Mouse (Mus musculus) heart, embryonic 12.5 days (tissue): Measurements from ENCODE around the gene 1110008L16Rik. TPM values are rescaled to one million over a fixed set of nuclear protein-coding genes. Genes with fewer than 3 reads are reported as not detected.
A peak's percentile ranks its signal among the peaks of the same experiment; 100 is the strongest.
"Not testable (repeated sequence)": the region's sequence is repeated elsewhere in the genome, so short reads cannot be mapped to it uniquely, and the experiment has no call there.

ENCODE experiments used
- ATAC-seq: fragments of 200-750 bp; cut with Nextera tagmentation; 2 replicates; pipeline ENCODE4 v1.8.0; 2017; ENCODE audit warnings: moderate TSS enrichment, moderate library complexity; ENCODE audit not compliant: insufficient number of reproducible peaks, low FRiP score
- H3K27ac ChIP-seq: fragments of 300-500 bp; sonication (generic); 2 replicates; pipeline ENCODE4 v1.5.1; 2016; ENCODE audit warnings: mild to moderate bottlenecking, moderate library complexity; ENCODE audit not compliant: poor library complexity, severe bottlenecking
- H3K27me3 ChIP-seq: fragments of 300-500 bp; sonication (generic); replicated peaks from 2 replicates; pipeline ENCODE4 v1.6.1; 2016; ENCODE audit warnings: mild to moderate bottlenecking, moderate library complexity
- H3K36me3 ChIP-seq: fragments of 300-500 bp; sonication (generic); 2 replicates; pipeline ENCODE4 v1.6.1; 2016; ENCODE audit warnings: mild to moderate bottlenecking, moderate library complexity
- H3K4me1 ChIP-seq: fragments of 300-500 bp; sonication (generic); replicated peaks from 2 replicates; pipeline ENCODE4 v1.6.1; 2016; ENCODE audit warnings: mild to moderate bottlenecking
- H3K4me2 ChIP-seq: fragments of 300-500 bp; sonication (generic); 2 replicates; pipeline ENCODE4 v1.6.1; 2016; ENCODE audit warnings: mild to moderate bottlenecking, moderate library complexity
- H3K4me3 ChIP-seq: fragments of 300-500 bp; sonication (generic); 2 replicates; pipeline ENCODE4 v1.5.1; 2016; ENCODE audit warnings: mild to moderate bottlenecking
- H3K9ac ChIP-seq: fragments of 300-500 bp; sonication (generic); 2 replicates; pipeline ENCODE4 v1.6.1; 2016; ENCODE audit warnings: mild to moderate bottlenecking, moderate library complexity
- H3K9me3 ChIP-seq: fragments of 300-500 bp; sonication (generic); replicated peaks from 2 replicates; pipeline ENCODE4 v1.6.1; 2016; ENCODE audit warnings: mild to moderate bottlenecking, moderate library complexity
- WGBS: fragments of 180-500 bp; shearing (Covaris S2); methylation state at CpG from one replicate; pipeline ENCODE4 v1.1.7; 2016; 5-methylcytosine and 5-hydroxymethylcytosine counted together
- polyA plus RNA-seq: library from polyadenylated mRNA; unstranded; fragments of >200 nt; fragmentation: Nextera tagmentation; extraction: Ambion mirVana; gene quantifications from 2 replicates; pipeline ENCODE4 v1.2.1, GENCODE M21; 2016

The 1110008L16Rik gene
- polyA plus RNA-seq = 12.1 and 12.2 TPM in 2 replicates

DNA sequence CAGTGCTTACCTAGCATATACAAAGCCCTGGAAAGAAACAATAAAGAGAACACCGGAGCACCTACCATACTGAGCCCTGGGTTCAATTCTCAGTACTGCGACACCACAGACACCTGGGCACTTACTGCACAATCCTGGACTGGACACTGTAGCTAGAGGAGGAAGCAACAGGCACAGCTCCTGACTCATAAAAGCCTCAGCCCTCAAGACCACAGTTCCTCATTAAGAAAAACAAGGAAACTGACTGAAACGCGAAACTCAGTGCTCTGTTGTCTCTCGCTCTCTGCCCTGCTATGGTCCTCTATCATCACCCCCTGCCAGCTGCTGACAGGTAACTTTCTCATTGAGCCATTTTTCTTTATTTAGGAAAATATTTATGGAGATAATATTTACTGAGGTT lies at the start of gene 1110008L16Rik:
Gene 1110008L16Rik, plus strand, starts transcription at position 242 of the 400 bp plus-strand sequence.
- Histone ChIP-seq H3K9ac (no peak within 1 kb of the TSS), H3K27ac (no peak within 1 kb of the TSS), H3K36me3 (peaks cover 37% of the 10 kb centered on the region), H3K27me3 (no peaks in the 10 kb centered on the region), H3K4me3 (no peak within 1 kb of the TSS), H3K4me1 (peaks cover 13% of the 10 kb centered on the region), H3K9me3 (no peaks in the 10 kb centered on the region), H3K4me2 (no peak within 1 kb of the TSS)
- ATAC-seq = no peak
- WGBS = 88% methylated on average over 5 of the region's 5 CpGs

DNA sequence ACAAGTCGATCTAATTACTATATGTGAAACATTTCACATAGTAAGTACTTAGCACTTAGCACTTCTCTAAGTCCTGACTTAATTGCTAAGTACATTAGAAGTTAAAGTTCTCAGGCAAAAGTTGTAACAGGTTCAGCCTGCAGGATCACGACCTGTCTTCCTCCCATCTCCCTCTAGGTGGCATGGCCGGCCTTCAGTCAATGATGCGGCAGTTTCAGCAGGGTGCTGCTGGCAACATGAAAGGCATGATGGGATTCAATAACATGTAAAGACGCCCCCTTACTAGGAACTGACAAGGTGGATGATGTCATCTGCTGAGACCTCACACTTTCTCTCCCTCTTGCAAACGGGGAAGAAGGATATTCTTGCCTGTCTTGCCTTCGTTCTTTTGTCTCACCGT lies 37.4 kb upstream of the 1110008L16Rik start:
- H3K27me3 ChIP-seq, H3K9me3 ChIP-seq, H3K9ac ChIP-seq, ATAC-seq, H3K27ac ChIP-seq, H3K4me1 ChIP-seq, H3K4me2 ChIP-seq, H3K4me3 ChIP-seq: not testable (repeated sequence)
- H3K36me3 ChIP-seq = peaks cover 20% of the 10 kb centered on the region
- no CpG with 5 or more reads among the region's 8 CpGs for WGBS

DNA sequence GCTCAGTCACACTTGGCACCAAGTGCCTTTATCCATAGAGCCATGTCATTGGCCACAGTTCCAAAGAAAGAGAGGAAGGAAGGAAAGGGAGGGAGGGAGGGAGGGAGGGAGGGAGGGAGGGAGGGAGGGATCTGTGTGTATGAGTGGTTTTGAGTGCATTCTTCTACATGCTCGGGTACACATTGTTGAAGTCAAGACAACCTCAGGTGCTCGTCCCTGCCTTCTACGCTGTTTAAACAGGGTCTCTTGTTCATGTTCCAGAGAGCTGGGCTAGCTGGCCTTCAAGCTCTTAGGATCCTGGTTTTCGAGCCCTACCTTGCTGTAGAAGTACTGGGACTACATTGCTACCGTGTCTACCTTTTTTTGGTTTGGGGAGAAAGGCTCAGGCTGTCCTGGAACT lies 36.0 kb upstream of the 1110008L16Rik start:
- ATAC-seq, H3K9me3 ChIP-seq, H3K4me1 ChIP-seq, H3K4me2 ChIP-seq, H3K9ac ChIP-seq, H3K27me3 ChIP-seq, H3K4me3 ChIP-seq, H3K27ac ChIP-seq: not testable (repeated sequence)
- H3K36me3 ChIP-seq = peaks cover 12% of the 10 kb centered on the region
- no CpG with 5 or more reads among the region's 5 CpGs for WGBS

DNA sequence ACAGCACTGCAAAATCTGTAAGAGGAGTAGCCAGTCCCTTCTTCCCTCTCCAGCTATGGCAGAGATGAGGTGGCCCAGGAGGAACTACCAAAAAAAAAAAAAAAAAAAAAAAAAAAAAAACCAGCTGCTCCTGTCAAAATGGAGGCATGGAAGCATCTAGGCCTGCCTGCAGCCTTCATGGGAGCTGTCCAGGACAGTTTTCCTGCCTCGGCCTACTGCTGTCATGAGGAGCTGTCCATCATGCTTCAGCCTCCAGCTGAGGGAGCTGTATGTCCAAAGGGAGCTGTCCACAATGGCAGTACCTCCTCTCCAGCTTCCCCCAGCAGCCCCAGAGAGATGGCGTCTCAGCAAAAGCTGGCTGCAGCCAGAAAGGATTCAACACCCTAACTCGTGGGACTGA lies 27.1 kb upstream of the 1110008L16Rik start:
- Histone ChIP-seq H3K9me3 (0 out of 2 replicates have a peak, but pooled peaks cover 3% of the 10 kb centered on the region), H3K9ac (no peak overlapping the region), H3K36me3 (peaks cover 12% of the 10 kb centered on the region), H3K4me3 (no peak overlapping the region), H3K27ac (no peak overlapping the region), H3K4me1 (no peaks in the 10 kb centered on the region), H3K27me3 (no peaks in the 10 kb centered on the region), H3K4me2 (no peak overlapping the region)
- WGBS = 74% methylated on average over 3 of the region's 3 CpGs
- ATAC-seq = no peak

DNA sequence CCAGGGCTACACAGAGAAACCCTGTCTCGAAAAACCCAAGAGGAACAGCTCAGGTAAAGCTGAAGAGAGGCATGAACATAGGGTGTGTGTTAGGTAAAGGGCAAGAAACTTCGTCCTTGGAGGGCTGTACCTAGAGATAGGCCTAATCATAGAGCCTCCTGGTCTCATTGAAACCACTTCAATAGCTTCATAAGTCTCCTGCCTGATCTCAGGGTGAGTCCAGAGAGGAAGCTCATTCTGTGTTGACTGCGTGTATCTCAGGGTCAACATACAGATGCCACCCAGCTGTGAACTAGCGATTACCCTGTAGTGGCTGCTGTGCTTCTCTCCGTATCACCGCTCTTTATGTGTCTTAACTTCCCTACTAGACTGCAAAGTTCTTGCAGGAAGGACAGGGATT lies 21.8 kb upstream of the 1110008L16Rik start:
- not testable (repeated sequence) for H3K27ac ChIP-seq, H3K4me1 ChIP-seq, H3K9ac ChIP-seq, H3K27me3 ChIP-seq, ATAC-seq, H3K4me2 ChIP-seq, H3K9me3 ChIP-seq, H3K36me3 ChIP-seq, H3K4me3 ChIP-seq
- 86% methylated on average over 3 of the region's 6 CpGs for WGBS

DNA sequence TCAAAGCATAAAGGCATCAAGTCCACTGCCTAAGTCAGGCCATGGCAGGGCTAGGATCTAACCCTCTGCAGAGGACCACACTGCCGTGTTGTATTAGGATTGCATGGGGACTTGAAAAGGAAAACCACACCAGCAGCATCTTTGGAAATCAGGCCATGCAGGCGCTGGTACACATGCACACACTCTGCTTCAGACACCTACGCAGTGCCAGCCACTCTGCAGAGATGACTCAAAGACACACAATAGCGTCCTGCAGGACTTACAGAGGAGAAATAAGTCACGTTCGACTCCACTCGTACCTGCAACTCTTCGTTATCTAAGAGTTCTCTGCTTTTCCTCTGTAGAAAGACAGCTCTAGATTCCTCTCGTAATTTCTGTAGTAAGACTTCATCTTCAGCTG lies 1.3 kb upstream of the 1110008L16Rik start:
- 91% methylated on average over 9 of the region's 9 CpGs for WGBS
- peaks cover 46% of the 10 kb centered on the region for H3K36me3 ChIP-seq
- no peak overlapping the region for H3K4me2 ChIP-seq
- no peaks in the 10 kb centered on the region for H3K27me3 ChIP-seq
- no peak overlapping the region for H3K4me3 ChIP-seq
- no peaks in the 10 kb centered on the region for H3K9me3 ChIP-seq
- no peak for ATAC-seq
- H3K27ac ChIP-seq = no peak overlapping the region
- peaks cover 13% of the 10 kb centered on the region for H3K4me1 ChIP-seq
- no peak overlapping the region for H3K9ac ChIP-seq

DNA sequence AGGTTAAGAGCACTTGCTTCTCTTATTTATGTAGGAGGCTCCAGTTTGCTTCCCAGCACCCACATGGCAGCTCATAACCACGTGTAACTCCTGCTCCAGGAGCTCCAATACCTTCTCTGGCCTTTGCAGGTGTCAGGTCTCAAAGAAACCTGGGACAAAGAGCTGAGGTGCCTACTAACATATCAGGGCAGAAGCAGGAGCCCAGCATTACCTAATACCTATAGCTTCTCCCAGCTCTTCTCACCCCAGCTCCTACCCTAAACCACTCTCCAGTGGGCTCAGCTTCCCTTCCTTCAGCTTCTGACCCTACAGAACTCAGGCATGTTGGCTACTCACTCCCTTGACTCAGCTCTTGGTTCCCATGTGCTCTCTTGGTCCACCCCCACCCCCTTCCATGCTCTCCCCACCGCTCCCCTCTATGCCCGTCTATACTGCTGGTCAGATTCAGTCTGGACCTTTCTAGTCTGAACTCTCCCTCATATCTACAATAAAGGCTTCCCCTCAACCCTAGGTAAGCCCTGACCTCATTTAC lies 1.5 kb downstream of the 1110008L16Rik start:
- ATAC-seq = no peak
- H3K36me3 ChIP-seq = peaks cover 24% of the 10 kb centered on the region
- 83% methylated on average over 3 of the region's 3 CpGs for whole genome bisulfite sequencing

DNA sequence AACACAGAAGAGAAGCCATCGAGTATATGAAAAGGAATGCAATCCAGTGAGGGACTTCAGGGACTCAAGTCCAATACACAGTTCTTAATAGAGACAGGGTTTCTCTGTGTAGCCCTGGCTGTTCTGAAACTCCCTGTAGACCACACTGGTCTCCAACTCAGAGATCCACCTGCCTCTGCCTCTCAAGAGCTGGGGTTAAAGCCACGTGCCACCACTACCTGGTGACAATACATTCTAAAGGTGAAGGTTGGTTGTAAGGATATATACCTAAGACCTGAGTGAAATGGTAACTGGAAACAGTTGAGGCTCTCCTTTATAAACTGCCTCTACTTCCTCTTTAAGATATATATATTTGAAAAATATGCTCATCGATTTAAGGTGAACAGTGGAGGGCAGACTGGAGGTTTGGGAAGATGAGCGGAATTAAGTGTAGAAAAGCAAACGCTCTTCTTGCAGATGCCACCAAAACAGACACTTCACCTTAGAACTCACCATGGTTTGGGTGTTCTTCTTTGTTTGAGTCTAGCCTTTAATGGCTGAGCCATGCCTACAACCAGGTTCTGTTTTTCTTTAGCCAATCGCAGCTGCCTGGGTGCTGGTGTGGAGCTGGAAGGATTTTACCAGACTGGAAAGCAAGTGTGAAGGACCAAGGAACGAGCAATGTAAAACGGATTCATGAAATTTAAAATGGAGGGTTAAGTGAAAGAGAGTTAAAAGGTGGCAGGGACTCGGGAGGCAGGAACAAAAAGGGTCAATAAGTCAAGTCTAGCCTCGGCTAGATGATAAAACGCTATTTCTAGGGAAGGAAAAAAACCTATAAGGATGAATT lies 2.3 kb downstream of the 1110008L16Rik start:
- Histone ChIP-seq H3K27me3 (no peaks in the 10 kb centered on the region), H3K27ac (peak overlapping the region; percentile 92), H3K36me3 (peaks cover 24% of the 10 kb centered on the region), H3K4me2 (peak overlapping the region; percentile 67), H3K4me1 (peaks cover 13% of the 10 kb centered on the region), H3K4me3 (peak overlapping the region; percentile 69), H3K9ac (peak overlapping the region; percentile 71), H3K9me3 (no peaks in the 10 kb centered on the region)
- no peak for ATAC-seq
- 45% methylated on average over 11 of the region's 11 CpGs for WGBS

More for the DNA sequence above, 1.5 kb downstream of the 1110008L16Rik start:
- Histone ChIP-seq H3K4me3 (peak overlapping the region; percentile 69), H3K9me3 (no peaks in the 10 kb centered on the region), H3K27ac (no peak overlapping the region), H3K4me1 (peaks cover 13% of the 10 kb centered on the region), H3K27me3 (no peaks in the 10 kb centered on the region), H3K9ac (no peak overlapping the region), H3K4me2 (peak overlapping the region; percentile 67)

DNA sequence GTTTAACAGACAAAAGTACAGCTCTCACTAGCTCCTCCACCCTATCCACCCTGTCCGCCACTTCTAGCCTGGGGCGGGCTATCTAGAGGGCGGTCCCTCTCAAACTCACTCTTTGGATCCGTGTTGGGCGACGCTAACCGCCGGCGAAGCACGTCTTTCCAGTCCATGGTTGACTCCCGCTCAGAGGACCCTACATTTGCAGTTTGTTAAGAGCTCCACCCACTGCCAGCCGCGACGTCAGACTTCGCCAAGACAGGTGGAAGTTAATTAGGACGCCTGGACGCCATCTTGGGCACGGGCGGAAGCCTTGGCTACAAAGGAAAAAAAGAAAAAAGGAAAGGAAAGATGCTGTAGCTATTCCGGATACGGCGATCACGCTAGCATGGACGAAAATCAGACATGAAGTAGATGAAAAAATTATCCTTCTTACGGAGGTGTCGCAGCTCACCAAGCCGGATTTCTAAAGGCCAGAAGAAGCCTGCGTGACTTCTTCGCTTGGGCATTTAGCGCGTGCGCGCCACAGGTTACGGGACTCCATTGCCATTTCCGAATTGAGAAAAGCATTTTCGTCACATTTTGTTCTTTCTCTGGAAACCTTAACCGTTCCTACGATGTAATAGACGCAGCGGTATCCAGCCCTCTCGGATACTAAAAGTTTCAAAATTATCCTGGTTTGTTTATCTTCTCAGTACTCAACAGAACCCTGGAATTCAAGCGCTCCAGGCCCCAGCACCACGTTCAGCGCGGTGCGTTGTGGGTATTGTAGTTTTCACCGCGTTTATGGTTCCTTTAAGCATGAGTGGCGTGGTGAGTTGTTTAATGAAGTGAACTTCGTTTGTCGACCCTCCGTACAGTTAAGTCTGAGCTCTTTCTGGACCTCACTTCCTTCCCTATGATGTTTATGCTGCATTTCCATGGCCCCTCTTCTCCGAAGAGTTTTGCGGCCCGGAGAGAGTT lies 3.4 kb downstream of the 1110008L16Rik start, which contains the start of gene Ppp2r3c:
Gene Ppp2r3c, minus strand, starts transcription at position 514 of the 957 bp plus-strand sequence.
- Histone ChIP-seq H3K36me3 (peaks cover 16% of the 10 kb centered on the region), H3K4me3 (peak within 1 kb of the TSS; percentile 69), H3K4me1 (peaks cover 13% of the 10 kb centered on the region), H3K4me2 (peak within 1 kb of the TSS; percentile 67), H3K9me3 (no peaks in the 10 kb centered on the region), H3K27ac (peak within 1 kb of the TSS; percentile 92), H3K27me3 (no peaks in the 10 kb centered on the region), H3K9ac (peak within 1 kb of the TSS; percentile 71)
- WGBS = under 1% methylated on average over 55 of the region's 55 CpGs
- ATAC-seq = peak; percentile 94

DNA sequence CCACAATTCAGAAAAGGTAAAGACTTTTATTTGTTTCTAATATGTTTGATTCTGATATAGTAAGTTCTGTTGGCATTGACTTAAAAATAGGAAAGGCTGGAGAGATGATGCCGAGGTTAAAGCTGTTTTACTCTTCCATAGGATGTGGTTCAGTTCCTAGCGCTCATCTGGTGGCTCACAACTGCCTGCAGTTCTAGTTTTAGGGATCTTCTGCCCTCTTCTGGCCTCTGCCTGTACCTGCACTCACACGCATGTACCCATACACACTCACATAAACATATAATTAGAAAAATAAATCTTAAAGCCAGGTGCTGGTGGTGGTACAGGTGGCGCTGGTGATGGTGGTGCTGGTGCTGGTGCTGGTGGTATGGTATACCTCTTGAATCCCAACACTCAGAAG lies 7.0 kb downstream of the 1110008L16Rik start:
- H3K4me3 ChIP-seq = no peak overlapping the region
- ATAC-seq = no peak
- no peaks in the 10 kb centered on the region for H3K9me3 ChIP-seq
- no peaks in the 10 kb centered on the region for H3K27me3 ChIP-seq
- no peak overlapping the region for H3K27ac ChIP-seq
- 93% methylated on average over 4 of the region's 4 CpGs for WGBS
- no peak overlapping the region for H3K9ac ChIP-seq
- peaks cover 5% of the 10 kb centered on the region for H3K4me1 ChIP-seq
- no peak overlapping the region for H3K4me2 ChIP-seq
- H3K36me3 ChIP-seq = peaks cover 13% of the 10 kb centered on the region

DNA sequence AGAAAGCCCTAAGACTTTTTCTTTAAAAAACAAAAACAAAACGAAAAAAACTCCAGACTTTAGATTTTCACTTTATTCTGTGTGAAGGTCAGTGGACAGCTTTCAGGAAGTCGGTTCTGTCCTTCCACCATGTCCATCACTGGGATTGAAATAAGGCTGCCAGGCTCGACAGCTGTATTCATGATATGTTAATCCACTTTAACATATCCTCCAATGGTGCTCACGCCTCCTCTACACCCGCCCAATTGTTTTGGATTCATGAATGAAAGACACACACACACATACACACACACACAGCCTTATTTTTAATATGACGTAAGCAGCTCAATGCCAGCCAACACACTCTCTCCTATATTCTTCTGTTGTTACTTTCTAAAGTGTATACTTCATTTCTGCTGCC lies 8.2 kb downstream of the 1110008L16Rik start:
- Histone ChIP-seq H3K4me3 (no peak overlapping the region), H3K4me2 (no peak overlapping the region), H3K27ac (no peak overlapping the region), H3K36me3 (peaks cover 18% of the 10 kb centered on the region), H3K9me3 (no peaks in the 10 kb centered on the region), H3K9ac (no peak overlapping the region), H3K4me1 (no peaks in the 10 kb centered on the region; the same call in 1 of the 2 replicates), H3K27me3 (no peaks in the 10 kb centered on the region)
- 77% methylated on average over 6 of the region's 6 CpGs for WGBS
- ATAC-seq = no peak
